Mouse (Mus musculus): ENCODE data around the gene Unkl.
"Not testable (repeated sequence)": the region's sequence is repeated elsewhere in the genome, so short reads cannot be mapped to it uniquely, and the experiment has no call there.

The Unkl gene

DNA sequence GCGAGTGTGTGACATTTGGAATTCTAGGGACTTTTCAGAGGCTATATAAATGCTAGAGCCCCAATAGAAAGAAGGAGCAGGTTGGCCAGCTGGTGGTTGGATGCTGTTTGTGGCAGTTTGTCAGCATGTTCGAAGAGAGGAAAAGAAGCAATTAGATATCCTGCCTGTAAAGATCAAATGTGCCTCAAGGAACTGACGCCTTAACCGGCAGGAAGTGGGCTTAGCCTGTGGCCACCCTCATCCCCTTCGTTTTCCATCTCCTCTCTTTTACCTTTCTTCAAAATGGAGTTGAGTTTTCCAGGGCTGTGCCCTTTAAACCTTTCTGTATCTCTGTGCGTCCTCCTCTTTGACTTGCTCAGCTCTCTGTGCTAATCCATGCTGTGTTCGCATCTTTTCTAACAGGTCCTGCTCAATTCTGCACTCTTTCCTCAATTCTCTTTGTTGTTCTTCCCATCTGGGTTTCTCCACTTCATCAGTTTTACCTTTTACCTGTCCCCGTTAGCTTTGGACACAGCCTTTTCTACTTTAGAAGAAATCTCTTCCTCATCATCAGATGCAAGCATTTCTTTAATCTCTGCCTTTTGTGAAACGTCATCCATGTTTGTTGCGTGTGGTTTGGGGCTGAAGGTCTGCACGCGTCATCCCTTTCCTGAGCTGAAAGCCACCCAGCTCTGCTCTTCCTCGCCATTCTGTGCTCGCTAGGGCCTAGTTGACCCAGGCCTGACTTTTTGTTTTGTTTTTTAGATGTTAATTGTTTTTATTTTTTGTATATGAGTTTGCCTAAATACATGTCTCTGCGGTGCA is 31.5 kb downstream of the Unkl start:
- DNase-seq (ENCODE audit: low read depth in 1 of 2, low spot score in 2 of 2), result no peak

DNA sequence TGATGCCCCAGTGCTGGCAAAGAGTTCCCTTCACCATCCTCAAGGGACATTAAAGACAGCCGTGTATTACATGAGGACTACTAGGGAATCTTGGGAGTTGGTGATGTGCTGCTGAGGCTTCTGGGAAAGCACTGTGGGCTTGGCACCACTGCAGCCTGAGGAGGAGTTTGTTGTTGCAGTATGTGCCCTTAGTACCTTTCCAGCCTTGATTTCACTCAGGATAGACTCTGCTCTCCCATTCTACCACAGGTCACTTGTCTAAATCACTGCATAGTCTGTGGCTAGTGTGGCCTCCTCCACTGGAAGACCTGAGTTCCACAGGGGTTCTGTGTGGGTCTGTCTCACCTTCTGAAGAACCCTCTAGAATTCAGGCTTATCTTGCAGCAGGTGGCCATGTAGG is 32.5 kb downstream of the Unkl start:
- DNase-seq (ENCODE audit: low read depth in 1 of 2, low spot score in 2 of 2), result no peak

DNA sequence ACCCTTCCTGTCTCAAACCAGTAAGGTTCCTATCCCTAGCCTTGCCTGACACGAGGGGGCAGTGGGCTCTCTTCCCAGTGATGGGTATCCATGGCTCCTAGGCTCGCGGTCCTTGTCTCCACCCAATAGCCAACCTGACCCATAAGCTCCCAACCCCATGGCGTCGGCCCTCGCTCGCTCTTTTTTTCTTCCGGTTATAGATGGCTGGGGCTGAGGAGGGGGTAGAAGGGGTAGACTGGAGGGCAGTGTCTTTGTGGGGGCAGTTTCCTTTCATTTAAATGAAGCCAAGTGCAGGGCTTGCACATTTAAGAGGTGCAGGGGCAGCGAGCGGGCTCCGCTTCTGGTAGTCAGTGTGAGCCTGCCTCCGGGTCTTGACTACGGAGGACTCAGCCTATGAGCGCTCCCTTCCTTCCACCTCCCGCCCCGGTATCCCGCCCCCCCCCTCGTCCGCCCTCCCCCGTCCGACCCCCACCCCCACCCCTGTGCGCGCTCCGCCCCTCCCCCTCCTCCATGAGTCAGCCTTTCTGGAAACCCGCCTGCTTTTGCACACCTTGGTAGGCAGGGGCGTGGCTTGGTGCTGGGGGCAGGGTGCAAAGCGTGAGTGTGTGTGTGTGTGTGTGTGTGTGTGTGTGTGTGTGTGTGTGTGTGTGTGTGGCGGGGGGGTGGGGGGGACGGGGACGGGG is 33.8 kb downstream of the Unkl start:
- no peak for DNase-seq (ENCODE audit: low read depth in 1 of 2, low spot score in 2 of 2)

DNA sequence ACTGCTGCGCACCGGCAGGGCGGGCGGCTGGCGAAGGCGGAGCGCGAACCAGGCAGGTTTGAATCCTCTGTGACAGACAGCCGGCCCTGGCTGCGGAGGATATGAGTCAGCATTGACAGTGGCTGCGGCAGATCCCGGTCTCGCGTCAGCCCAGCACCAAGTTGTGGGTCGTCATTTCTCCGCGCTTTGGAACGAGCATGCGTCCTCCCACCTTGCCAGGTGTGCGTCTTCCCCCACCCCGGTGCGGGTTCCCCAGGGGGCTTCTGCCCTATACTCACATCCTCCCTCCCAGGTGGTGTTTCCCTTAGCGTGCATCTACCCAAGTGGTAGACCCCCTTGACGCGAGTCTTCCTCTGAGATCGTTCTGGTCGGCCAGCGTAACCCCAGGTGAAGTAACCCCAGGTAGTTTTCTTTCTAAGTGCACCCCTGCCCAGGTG is 34.3 kb downstream of the Unkl start:
- not testable (repeated sequence) for DNase-seq (ENCODE audit: low read depth in 1 of 2, low spot score in 2 of 2)

DNA sequence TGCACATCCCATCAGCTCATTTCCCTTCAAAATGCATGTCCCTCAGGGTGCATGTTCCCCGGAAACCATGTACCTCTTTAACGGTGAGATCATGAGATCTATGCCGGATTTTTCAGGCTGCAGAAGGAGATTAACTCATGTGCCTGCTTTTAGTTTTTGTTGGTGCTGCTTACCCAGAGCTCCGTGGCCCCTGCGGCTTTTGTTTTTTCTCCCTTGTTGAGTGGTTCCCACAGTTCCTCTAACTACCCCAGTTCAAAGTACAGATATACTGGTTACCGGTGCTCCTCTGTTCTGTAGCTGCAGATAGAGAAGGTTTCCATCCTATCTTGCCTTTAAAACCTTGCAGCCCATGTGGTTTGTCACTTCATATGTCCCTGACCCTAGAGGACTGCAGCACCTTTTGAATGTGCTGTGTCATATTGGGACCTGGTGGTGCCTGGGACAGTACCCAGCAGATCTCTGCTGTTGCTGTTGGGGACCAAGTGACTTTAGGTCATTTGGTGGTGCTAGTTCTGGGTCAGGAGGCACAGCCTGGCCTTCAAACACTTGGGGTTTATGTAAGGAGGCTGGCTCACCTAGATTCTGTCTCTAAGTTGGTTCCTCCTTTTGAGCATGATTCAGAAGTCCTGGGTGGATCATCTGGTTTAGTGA is 34.9 kb downstream of the Unkl start:
- no peak for DNase-seq (ENCODE audit: low read depth in 1 of 2, low spot score in 2 of 2)

DNA sequence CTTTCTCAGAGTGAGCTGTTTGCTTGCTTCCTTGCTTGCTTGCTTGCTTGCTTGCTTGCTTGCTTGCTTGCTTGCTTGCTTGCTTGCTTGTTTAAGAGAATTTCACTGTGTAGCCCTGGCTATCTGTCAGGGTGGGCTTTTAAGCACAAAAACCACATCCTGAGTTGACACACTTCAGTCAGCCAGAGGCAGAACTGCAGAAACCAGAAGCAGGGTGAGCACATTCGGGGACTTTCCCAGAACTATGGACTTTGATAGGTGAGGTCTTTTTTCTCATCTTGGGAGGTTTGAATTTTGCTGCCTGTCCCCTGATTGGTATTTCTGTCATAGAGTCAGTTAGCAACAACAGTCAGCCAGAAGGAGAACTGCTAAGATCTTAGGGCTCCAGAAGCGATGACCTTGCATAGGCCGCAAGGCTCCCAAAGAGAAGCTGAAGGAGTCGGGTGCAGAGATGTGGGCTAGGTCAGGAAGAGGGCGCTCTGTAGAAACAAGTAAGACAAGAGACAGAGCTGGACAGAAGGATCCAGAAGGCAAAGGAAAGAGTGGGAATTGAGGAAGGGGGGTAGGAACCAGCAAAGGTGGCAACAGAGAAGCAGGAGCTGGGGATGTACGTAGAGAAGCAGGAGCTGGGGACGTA is 36.5 kb downstream of the Unkl start:
- DNase-seq (ENCODE audit: low read depth in 1 of 2, low spot score in 2 of 2), result no peak

DNA sequence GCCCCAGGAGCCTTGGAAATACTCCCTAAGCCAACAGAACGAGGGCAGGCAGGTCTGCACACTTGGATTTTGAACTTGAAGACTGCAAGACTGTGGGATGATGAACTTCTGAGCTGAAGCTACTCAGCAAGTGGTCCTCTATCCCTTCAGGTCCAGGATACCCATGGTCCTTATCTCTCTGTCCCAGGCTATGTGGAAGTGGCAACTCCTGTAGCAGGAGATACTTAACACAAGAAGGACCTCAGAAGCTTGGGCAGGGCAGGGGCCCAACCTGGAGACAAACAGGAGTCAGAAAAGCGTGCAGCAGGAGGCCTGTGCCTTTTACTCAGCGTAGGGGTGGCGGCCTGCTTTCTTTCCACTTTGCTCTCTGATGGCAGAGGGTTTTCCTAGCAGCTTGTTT is 37.5 kb downstream of the Unkl start:
- DNase-seq (ENCODE audit: low read depth in 1 of 2, low spot score in 2 of 2), result no peak

DNA sequence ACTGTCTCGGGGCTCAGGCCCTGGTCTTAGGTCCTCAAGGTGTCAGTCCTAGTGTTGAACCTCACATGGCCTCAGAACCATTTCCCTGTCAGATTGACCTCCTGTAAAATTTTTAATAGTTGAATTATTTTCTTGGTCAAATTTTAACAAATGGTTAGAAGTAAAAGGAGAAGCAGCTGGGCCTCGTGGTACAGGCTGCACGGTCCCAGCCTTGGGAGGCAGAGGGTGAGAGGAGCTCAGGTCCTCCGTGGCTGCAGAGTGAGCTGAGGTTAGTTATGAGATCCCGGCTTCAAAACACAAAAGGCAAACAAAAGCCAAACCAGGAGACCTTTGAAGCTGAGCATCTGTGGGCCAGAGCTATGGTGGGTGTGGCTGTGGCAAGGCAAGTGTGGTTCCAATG is 39.8 kb downstream of the Unkl start:
- no peak for DNase-seq (ENCODE audit: low read depth in 1 of 2, low spot score in 2 of 2)

DNA sequence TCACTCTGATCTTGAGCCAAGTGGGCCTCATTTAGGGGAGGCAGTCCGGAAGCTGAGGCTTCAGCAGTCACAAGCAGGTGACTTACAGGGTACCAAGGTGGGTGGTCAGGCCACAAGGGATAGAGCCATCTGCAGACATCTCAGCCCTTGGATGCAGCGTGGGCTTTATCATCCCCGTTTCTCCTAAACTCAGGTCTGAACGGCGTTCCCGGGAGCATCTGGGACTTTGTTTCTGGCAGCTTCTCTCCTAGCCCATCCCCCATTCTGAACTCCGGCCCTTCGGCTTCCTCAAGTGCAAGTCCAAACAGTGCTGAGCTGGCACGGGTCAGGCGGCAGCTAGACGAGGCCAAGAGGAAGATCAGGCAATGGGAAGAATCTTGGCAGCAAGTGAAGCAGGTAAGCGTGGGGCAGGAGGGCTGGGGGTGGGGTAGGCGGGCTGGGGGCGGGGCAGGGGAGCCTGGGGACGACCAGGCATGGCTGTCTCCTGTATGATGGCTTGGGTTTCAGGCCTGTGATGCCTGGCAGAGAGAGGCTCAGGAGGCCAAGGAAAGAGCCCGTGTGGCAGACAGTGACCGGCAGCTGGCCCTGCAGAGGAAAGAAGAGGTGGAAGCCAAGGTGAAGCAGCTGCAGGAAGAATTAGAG is 41.9 kb downstream of the Unkl start:
- not testable (repeated sequence) for DNase-seq (ENCODE audit: low read depth in 1 of 2, low spot score in 2 of 2)

DNA sequence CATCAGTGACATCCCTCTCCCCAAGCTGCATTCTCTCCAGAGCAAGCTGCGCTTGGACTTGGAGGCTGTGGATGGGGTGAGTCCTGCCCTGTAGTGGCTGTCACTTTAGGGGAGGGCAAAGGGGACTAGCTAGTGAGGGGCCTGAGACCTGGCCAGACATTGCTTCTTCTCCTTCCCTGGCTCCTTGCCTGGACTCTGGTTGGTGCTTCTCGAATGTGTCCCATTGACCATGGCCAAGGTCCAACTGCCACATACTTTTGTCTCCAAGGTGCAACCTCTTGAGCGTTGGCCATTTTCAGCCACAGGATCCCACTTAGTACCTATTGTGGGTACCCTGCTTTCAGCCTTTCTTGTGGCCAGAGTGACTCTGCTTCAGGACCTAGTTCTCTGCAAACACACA is 42.5 kb downstream of the Unkl start:
- DNase-seq (ENCODE audit: low read depth in 1 of 2, low spot score in 2 of 2), result no peak

DNA sequence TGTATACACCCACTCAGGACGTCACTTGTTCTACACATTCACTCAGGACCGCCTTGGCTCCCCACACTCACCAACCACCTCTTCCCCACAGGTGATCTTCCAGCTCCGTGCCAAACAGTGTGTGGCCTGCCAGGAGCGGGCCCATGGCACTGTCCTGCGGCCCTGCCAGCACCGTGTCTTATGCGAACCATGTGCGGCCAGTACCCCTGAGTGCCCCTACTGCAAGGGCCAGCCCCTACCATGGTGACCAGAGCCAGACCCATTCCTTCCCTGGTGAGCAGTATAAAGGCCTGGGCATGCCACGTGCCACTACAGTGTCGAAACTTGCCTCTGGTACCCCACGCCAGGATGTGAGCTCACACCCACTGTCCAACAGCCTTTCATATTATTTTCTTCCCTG is 43.4 kb downstream of the Unkl start:
- not testable (repeated sequence) for DNase-seq (ENCODE audit: low read depth in 1 of 2, low spot score in 2 of 2)

DNA sequence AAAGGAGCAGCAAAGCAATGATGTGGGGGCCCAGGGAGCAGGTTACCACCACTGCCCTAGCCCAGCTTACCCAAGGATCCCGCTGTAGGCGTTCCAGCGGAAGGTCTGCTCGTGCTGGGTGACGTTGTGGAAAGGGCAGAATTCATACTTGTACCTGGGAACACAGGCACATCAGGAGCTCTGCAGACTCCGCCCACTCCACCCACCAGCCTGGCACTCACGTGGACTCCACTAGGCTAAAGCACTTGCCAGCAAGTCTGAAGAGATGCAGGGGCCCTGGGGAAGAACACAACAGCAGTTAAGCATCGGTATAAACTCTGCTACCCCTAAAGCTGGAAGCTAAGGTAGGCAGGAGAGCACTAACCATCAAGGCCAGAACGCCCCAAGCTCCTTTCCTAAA is 47.4 kb downstream of the Unkl start:
- DNase-seq (ENCODE audit: low read depth in 1 of 2, low spot score in 2 of 2), result no peak

DNA sequence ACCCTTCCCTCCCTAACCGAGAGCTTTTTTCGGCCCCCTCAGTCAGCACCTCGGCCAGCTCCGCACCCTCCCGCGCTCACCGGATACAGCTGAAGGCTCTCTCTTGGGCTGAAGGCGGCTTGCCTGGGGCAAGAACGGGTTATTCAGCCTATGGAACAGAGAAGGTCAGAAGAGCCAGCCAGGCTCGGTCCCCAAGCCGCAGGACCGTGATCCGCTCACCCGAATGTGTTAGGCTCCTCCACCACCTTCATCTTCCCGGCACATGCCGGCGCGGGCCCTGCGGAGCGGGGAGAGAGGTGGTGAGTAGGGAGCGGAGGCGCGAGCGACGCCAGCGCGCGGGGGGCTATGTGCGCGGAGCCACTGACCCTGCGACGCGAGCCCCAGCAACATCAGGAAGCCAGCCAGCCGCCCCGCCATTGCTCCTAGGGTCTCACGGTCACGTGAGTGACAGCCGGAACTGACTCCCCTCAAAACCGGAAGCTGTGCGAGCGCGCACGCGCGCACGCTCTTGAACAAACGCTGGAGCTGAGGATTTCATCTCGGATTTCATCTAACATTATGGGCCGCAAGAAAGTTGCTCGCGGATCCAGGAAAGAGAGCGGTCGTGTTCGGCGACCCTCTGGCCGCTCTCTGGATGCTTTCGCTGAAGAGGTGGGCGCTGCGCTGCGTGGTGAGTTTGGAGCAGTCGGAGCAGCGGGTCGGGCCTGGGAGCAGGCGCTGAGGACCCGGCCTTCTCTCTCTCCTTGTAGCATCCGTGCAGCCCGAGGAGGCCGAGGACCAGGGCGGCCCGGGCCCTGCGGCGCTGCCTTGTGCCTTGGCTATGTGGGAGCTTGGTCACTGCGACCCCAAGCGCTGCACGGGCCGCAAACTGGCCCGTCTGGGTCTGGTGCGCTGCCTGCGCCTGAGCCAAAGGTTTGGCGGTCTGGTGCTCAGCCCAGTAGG is 51.8 kb downstream of the Unkl start, which contains the start of the genes Gnptg and Tsr3:
Gene Gnptg (minus strand): TSS at position 430 of the 942 bp plus-strand sequence.
Gene Tsr3 (plus strand): TSS at position 476 of the 942 bp plus-strand sequence.
- DNase-seq (ENCODE audit: low read depth in 1 of 2, low spot score in 2 of 2), result peak; percentile 29 to 65

DNA sequence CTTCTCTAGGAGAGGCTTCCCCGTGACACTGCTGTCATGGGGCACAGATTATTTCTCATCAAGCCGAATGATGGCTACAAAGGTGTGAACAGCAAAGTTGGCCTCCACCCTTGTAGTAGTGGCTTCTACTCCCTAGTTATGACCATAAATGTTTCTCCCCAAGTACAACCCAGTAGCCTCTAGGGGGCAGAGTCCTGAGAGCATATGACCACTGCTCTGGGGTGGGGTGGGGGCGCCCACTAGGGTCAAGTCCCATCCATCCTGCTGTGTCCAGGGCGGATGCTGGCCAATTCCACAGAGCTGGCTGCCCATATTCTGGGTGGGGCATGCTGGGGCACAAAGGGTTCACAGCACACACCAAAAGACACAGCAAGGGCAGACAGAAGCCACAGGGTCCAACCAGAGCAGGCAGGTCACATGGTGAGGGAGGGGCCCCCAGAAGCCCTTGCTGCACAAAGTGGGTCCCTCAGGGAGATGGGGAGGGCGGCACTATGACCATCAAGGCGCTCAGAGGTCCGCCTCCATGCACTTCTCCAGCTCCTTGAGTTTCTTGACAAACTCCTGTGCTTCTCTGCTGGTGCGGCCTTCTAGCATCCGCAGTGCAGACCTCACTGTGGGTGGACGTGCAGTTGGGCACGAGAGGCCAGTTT is 55.1 kb downstream of the Unkl start:
- no peak for DNase-seq (ENCODE audit: low read depth in 1 of 2, low spot score in 2 of 2)

DNA sequence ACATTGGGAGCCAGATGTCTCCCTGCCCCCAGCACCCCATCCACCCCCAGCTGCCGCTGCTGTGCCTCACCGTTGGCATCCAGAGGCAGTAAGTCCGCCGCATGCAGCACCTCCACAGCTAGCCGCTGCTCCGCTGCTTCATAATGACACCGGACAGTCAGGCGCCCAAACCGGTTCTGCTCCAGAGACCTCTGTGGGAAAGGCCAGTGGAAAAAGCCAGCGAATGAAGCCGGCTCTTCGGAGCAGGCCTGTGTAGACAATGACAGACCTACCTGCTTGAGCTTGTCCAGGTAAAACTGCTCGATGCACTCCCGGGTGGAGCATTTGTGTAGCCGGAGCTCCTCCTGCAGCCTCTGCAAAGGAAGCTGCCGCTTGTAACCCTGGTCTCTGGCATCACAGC is 56.0 kb downstream of the Unkl start:
- no peak for DNase-seq (ENCODE audit: low read depth in 1 of 2, low spot score in 2 of 2)

DNA sequence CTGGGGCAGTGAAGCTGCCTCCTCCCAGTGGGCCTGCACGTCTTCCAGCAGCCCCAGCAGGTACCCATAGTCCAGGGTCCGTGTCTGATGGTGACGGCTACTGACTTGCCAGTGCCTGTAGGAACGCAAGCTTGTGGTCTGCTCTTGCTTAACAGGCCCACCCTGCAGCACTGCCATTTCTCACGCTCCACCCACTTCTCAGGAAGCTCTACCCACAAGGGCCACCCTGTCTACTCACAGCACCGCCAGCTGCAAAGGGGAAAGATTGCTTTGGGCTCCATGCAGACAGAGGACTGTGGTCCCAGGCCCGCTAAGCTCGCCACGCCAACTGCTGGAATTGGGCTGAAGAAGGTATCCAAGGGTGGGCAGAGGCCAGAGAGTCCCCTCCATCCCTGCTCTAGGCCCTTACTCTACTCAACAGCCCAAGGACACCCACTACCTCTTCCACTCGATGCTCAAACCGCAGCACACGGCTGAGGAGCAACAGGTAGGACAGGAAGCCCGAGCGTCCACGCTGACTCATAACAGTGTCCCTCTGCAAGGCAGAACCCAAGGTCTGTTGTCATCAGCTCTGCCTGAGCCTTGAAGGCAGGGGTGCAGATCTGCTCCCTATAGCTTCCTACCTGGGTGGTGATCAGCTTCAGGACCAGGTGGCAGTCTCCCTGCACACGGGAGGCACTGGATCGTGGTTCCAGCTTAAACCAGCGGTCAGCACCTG is 60.0 kb downstream of the Unkl start:
- DNase-seq (ENCODE audit: low read depth in 1 of 2, low spot score in 2 of 2), result no peak

DNA sequence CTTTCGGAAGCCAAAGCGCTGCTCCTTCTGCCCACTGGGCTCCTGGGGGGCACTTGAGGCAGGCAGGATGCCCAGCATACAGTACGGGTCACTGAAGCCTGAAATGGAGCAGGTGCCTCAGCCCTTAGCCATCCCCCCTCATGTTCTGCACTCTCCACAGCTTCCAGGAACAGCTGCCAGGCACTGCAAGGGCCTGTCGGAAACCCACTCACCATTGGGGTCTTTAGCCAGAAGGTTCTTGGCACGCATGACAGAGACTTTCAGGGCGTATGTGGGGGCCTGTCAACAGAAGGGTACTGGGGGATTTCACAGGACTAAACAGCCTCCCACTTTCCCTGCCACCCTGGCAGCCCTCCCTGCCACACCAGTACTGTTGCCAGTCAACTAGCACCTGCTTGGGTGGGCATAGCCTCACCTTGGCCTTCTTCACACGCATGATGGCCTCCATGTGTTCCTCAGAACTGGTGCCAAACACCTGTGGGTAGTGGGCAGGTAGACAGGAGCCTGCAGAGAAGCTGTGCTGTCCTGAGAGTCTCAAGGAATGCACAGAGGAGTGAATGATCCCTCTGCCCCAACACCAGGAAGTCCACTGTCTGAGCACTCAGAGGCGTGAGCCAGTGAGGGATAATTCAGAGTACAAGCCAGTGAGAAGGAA is 62.1 kb downstream of the Unkl start:
- DNase-seq (ENCODE audit: low read depth in 1 of 2, low spot score in 2 of 2), result no peak

DNA sequence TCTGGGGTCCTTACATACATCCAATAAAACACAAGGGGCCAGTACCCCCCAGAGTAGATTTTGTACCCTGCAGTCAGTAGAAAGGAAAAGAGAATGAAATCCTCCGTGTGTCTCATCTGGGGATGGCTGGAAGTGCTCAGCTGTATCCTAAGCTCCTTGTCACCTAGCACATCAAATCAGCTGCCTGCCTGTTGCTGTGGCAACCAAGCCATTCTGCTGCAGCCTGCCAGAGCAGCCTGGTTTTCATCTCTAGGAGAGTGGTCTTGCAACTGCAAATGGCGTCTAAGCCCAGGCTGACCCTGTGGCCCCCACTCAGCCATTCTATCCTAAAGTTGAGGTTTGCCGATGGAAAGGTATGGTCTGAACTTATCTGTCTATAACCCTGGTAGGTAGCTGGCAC is 64.4 kb downstream of the Unkl start:
- no peak for DNase-seq (ENCODE audit: low read depth in 1 of 2, low spot score in 2 of 2)
